Mouse (Mus musculus) E14TG2a.4 (cell line): ENCODE results near the gene Gm10382.
"Not testable (repeated sequence)": the region's sequence is repeated elsewhere in the genome, so short reads cannot be mapped to it uniquely, and the experiment has no call there.

Experiments
- H3K27me3 ChIP-seq: 2 replicates; pipeline ENCODE4 v1.6.1; 2014; ENCODE audit warnings: low read length, control low read depth; ENCODE audit not compliant: insufficient read depth
- H3K36me3 ChIP-seq: 2 replicates; pipeline ENCODE4 v1.6.1; 2014; ENCODE audit warnings: low read length, control low read depth; ENCODE audit not compliant: insufficient read depth
- H3K4me1 ChIP-seq: replicated peaks from 2 replicates; pipeline ENCODE4 v1.6.1; 2014; ENCODE audit warnings: low read depth, low read length, control low read depth
- H3K4me3 ChIP-seq: replicated peaks from 2 replicates; pipeline ENCODE4 v1.5.1; 2014; ENCODE audit warnings: mild to moderate bottlenecking, low read length
- H3K9me3 ChIP-seq: 2 replicates; pipeline ENCODE4 v1.6.1; 2014; ENCODE audit warnings: low read length, control low read depth
- CTCF ChIP-seq: conservative IDR thresholded peaks from 2 replicates; pipeline ENCODE4 v1.5.1; 2014; ENCODE audit warnings: low read length
- NANOG ChIP-seq: IDR thresholded peaks from 2 replicates; pipeline ENCODE4 v1.6.1; 2014; ENCODE audit warnings: borderline replicate concordance, low read length, mixed read lengths
- POU5F1 ChIP-seq: IDR thresholded peaks from 2 replicates; pipeline ENCODE4 v1.6.1; 2014; ENCODE audit warnings: low read length, borderline replicate concordance

Gm10382 gene

DNA sequence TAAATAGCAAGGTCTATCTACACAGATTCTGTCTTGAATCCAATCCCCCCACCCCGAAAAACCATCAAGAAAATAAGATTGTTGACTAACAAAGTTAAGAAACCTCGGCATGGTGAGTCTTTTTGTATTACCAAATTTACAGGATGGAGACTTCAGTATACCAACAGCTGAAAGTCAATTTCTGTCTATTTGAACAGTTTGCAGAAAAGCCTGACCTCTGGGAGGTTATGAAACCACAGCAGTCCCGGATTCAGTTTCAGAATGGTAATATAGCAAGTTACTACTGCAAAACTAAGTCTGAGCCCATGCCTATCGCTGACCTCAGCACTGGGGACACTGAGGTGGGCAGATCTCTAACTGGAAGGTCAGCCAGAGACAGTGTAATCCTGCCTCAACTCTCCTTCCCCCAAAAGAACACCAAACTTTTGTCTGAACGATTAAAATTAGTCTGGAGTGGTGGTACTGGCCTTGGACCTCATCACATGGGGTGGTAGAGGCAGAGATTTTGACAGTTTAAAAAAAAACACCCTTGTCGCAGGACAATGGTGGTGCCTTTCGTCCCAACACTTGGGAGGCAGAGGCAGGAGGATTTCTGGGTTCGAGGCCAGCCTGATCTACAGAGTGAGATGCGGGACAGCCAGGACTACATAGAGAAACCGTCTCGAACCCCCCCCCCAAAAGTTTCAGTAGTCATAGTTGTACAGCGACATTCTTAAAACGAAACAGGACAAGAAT, 597 bp upstream of the Gm10382 start:
- TF ChIP-seq POU5F1 (no peak), CTCF (no peak), NANOG (no peak)
- H3K36me3 ChIP-seq, result peaks cover 36% of the 10 kb centered on the region
- peak overlapping the region; percentile 98 for H3K4me3 ChIP-seq

DNA sequence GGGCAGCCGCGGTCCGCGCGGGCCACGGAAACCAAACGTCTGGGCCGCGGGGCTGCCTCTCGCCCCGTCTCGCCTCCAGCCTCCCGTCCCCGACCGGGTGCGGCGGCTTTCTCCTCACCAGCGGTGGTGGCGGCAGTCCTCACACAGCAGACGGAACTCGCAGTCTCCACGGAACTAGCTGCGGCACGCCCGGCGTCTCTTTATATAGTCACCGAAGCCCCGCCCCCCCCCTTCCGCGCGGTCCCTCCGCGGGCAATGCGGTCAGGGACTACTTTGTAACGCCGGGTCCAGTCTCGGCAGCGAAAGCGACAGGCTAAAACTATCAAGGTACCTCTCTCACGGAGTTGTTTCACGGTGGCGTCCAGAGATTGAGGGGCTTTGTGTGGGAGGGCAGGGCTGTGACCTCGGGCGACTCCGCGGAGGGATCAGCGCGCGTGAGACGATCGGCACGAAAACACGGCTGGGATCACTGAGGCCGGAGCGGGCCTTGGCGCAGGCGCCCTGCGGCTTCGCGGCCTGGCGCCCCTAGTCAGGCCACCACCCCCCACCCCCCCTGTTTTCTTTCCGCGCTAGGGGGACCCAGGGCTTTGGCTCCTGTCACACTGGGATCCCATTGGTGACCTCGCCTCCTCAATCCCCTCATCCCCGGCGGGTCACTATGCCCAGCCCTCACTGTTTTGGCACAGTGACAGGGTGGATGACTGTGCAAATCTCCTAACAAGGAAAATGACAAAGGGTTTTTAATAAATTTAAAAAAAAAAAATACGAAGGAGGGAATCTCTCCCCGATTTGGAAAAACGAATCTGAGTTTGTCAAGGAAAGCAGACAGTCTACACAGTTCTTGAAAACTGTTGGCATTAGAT, 688 bp downstream of the Gm10382 start, which contains the start of gene Ubc:
TSS of gene Ubc (minus strand) at position 624 of the 863 bp plus-strand sequence.
- Histone ChIP-seq H3K4me3 (peak within 1 kb of the TSS; percentile 98), H3K9me3 (peaks cover 23% of the 10 kb centered on the region), H3K36me3 (peaks cover 24% of the 10 kb centered on the region), H3K4me1 (peaks cover 47% of the 10 kb centered on the region), H3K27me3 (no peaks in the 10 kb centered on the region)
- TF ChIP-seq NANOG, result no peak
- TF ChIP-seq CTCF, result no peak
- no peak; the same call in 1 of the 2 replicates for TF ChIP-seq POU5F1

More for the DNA sequence above, 597 bp upstream of the Gm10382 start:
- Histone ChIP-seq H3K27me3 (no peaks in the 10 kb centered on the region), H3K4me1 (peaks cover 36% of the 10 kb centered on the region), H3K9me3 (peaks cover 28% of the 10 kb centered on the region)

DNA sequence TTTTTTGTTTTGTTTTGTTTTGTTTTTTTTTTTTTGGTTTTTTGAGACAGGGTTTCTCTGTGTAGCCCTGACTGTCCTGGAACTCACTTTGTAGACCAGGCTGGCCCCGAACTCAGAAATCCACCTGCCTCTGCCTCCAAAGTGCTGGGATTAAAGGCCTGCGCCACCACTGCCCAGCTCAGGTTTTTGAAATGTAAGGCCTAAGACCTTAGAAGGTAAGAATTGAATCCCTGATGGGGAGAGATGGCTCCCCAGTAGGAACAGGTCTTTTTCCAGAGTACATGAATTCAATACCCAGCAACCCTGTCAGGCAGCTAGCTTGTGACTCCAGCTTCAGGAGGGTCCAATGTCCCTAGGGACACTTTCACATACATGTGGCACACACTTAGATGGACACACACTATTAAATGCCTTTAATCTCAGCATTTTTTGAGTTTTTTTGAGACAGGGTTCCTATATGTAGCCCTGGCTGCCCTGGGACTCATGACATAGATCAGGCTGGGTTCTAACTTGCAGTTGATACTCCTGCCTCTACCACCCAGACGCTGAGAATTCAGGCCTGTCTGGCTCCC, 1.9 kb downstream of the Gm10382 start:
- TF ChIP-seq POU5F1, result no peak
- no peak for TF ChIP-seq CTCF
- TF ChIP-seq NANOG, result no peak
- Histone ChIP-seq H3K27me3 (no peaks in the 10 kb centered on the region), H3K4me3 (no peak overlapping the region), H3K4me1 (peaks cover 54% of the 10 kb centered on the region), H3K36me3 (peaks cover 12% of the 10 kb centered on the region), H3K9me3 (peaks cover 13% of the 10 kb centered on the region)

DNA sequence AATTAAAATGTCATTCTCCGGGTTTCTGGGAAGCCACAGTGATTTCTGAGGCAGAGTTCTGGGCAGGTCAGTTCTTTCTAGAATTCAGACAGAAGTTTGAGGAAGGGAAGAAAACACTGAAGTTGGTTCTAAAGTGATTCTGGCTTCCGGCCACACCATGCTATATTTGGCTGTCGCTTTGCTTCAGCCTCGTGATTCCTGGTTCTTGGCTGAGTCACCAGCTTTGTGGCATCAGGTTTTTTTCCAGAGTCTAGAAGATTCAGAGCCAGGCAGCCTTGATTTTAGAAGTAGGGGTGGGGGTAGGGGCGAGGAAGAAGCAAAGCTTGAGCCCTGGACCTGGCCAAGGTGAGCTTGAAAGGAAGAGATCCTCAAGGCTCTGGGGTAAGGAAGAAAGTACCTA, 2.5 kb downstream of the Gm10382 start:
- TF ChIP-seq NANOG (no peak), CTCF (no peak), POU5F1 (no peak)
- Histone ChIP-seq H3K36me3 (peaks cover 11% of the 10 kb centered on the region), H3K27me3 (no peaks in the 10 kb centered on the region), H3K9me3 (peaks cover 13% of the 10 kb centered on the region), H3K4me1 (peaks cover 54% of the 10 kb centered on the region), H3K4me3 (no peak overlapping the region)

DNA sequence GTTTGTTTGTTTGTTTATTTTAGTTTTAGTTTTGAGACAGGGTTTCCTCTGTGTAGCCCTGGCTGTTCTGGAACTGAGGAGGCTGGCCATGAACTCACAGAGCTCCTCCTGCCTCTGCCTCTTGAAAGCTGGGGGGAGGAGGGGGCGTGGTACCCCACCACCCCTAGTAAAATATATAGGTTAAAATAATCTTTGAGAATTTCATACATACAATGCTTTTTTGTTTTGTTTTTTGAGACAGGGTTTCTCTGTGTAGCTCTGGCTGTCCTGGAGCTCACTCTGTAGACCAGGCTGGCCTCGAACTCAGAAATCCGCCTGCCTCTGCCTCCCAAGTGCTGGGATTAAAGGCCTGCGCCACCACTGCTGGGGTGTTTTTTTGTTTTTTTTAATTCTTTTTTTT, 3.1 kb downstream of the Gm10382 start:
- peaks cover 54% of the 10 kb centered on the region for H3K4me1 ChIP-seq
- H3K4me3 ChIP-seq, H3K27me3 ChIP-seq: not testable (repeated sequence)
- peaks cover 11% of the 10 kb centered on the region for H3K36me3 ChIP-seq
- peaks cover 13% of the 10 kb centered on the region for H3K9me3 ChIP-seq

DNA sequence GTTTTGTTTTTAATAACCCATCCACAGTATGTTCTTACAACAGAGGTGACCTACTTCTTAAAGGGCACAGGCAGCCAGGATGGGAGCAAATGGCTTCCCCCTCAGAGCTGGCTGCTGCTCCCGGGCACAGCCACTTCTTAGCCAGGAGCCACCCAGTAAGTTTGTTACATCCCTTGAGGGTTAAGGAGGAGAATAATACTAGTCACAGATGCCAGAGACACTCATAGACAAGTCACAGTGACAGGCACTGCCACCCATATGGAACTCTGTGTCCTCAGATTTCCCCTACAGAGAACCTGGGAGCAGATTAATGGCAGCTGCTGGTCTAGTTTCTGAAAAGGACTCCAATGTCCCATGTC, 3.5 kb downstream of the Gm10382 start:
- H3K9me3 ChIP-seq, result peaks cover 13% of the 10 kb centered on the region
- H3K4me1 ChIP-seq, result peaks cover 54% of the 10 kb centered on the region
- no peaks in the 10 kb centered on the region for H3K27me3 ChIP-seq
- H3K4me3 ChIP-seq, result peak overlapping the region; percentile 59
- H3K36me3 ChIP-seq, result peaks cover 11% of the 10 kb centered on the region
- TF ChIP-seq NANOG (no peak), POU5F1 (no peak), CTCF (no peak)

DNA sequence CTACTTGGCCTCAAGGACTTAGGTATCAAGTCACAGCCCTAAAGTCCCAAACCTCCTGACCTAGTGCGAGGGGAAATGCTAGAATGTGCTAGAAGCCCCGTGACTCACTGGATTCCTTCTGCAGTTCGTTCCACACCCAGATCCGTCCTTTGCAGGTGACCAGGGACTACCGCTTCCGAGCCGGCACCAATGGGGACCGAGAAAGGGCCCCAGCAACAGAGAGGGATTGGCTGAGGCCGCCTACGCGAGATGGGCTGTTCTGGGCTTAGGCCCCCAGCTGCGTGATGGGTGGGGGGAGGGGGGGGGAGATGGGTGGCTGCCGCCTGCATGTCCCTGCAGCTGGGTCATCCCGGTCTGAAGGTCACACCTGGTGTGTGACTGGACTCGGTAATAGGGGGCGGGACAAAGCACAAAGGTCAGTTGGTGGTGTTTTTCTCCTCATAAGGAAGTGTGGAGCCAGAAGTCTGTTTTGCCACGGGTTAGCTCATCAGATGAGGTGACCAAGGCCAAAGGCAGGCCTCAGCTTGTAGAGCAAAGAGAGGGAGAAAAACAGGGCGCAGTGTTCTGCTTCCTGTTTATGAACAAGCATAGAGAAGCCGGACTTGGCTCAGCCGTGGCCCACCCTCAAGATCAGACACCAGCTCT, 4.0 kb downstream of the Gm10382 start:
- H3K4me1 ChIP-seq, result peaks cover 54% of the 10 kb centered on the region
- peaks cover 12% of the 10 kb centered on the region for H3K9me3 ChIP-seq
- peak overlapping the region; percentile 70 for H3K4me3 ChIP-seq
- H3K36me3 ChIP-seq, result peaks cover 9% of the 10 kb centered on the region
- TF ChIP-seq NANOG, result no peak
- no peak for TF ChIP-seq CTCF
- TF ChIP-seq POU5F1, result no peak
- H3K27me3 ChIP-seq, result no peaks in the 10 kb centered on the region
